Comparison of ENCODE assay signal across 14 mouse cellular contexts in the genomic region with DNA sequence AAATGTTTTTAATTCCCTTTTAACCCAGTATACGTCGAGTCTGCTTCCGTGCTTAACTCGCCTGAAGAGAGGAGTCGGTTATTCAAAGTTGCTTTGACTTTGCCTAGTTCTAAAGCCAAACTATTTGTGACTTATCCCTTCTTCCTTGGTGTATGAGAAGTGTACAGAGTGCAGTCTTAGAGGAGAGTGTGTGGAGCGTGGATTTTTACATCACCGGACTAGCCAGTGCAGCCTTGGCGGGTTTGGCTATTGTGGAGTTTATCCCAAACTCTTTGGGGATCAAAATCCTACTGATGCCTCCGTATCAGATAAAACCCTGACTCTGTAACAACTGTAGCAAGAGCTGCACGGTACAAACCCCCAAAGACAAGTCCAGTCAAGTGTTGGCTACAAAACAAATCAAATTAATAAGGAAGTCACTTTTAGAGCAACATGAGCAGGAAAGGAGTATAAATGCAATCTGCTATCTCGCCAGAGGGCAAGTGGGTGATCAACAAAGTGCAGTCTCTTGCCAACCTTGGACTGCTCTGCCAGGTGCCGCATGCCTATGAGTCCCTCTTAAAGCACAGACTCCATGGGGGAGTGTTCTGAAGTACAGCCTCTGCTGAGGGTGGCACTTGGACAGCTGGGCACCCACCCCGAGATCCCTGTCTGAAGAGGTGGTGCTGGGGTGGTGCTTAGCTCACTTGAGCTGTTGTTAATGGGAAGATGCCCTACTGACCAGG. TPM values are rescaled to one million over a fixed set of nuclear protein-coding genes. Genes with fewer than 3 reads are reported as not detected.
A peak's percentile ranks its signal among the peaks of the same experiment; 100 is the strongest.
DNase-seq lines count a peak whose midpoint lies in the region; ATAC-seq and TF ChIP-seq lines count a peak whose summit lies in the region.
"Not testable (repeated sequence)": the region's sequence is repeated elsewhere in the genome, so short reads cannot be mapped to it uniquely, and the experiment has no call there.
"Had no signal": no experiment of that assay in that cellular context is flagged by ENCODE, and none has a peak within 500 bp of the region (broad histone marks: within the 10 kb centered on the region; RNA-seq: fewer than 3 reads in every experiment).

No protein-coding gene starts in this region.

- not testable (repeated sequence) for H3K27ac ChIP-seq in brown adipose tissue, adult 24 weeks (replicated peaks; ENCODE audit: low read depth, low read length); forebrain, embryonic 12.5 days; heart, embryonic 15.5 days; intestine, postnatal 0 days (ENCODE audit: low read depth, low read length); liver, embryonic 16.5 days (ENCODE audit: low read length); midbrain, embryonic 14.5 days (replicated peaks; ENCODE audit: low read depth, low read length); stomach, embryonic 16.5 days (ENCODE audit: low read length)

- H3K4me3 ChIP-seq in brown adipose tissue, adult 24 weeks (ENCODE audit: insufficient read depth, low read depth, low read length): peak overlapping the region; percentile 35; the same call in 1 of the 2 replicates
- not testable (repeated sequence) for H3K4me3 ChIP-seq in forebrain, embryonic 12.5 days (replicated peaks); heart, embryonic 15.5 days; intestine, postnatal 0 days (ENCODE audit: low read depth, low read length); liver, embryonic 16.5 days (ENCODE audit: low read depth, low read length); midbrain, embryonic 14.5 days (replicated peaks; ENCODE audit: low read depth, low read length); stomach, embryonic 16.5 days (replicated peaks; ENCODE audit: low read length)

- H3K27me3 ChIP-seq in forebrain, embryonic 12.5 days; heart, embryonic 15.5 days; intestine, postnatal 0 days (replicated peaks; ENCODE audit: control insufficient read depth, insufficient read depth, low read length); liver, embryonic 16.5 days (ENCODE audit: control insufficient read depth, insufficient read depth, low read depth, low read length); midbrain, embryonic 14.5 days (ENCODE audit: control insufficient read depth, insufficient read depth, low read length); stomach, embryonic 16.5 days (ENCODE audit: control insufficient read depth, insufficient read depth, low read length): not testable (repeated sequence)

- 0 out of 2 replicates have a peak overlapping the region, but pooled peaks have one; percentile 21 for H3K9ac ChIP-seq in forebrain, embryonic 12.5 days
- H3K9ac ChIP-seq in heart, embryonic 15.5 days; intestine, postnatal 0 days (ENCODE audit: low read depth, low read length); liver, embryonic 16.5 days (ENCODE audit: low read depth, low read length); midbrain, embryonic 14.5 days (replicated peaks; ENCODE audit: low read length); stomach, embryonic 16.5 days (ENCODE audit: low read length): not testable (repeated sequence)

- peak; percentile 26 for DNase-seq in kidney, postnatal 14 days
- not testable (repeated sequence) for DNase-seq in midbrain, embryonic 14.5 days

- WGBS in forebrain, embryonic 12.5 days: 62% methylated on average over 13 of the region's 13 CpGs
- 50% methylated on average over 13 of the region's 13 CpGs for WGBS in heart, embryonic 15.5 days
- WGBS in intestine, postnatal 0 days: 61% methylated on average over 13 of the region's 13 CpGs
- 44% methylated on average over 13 of the region's 13 CpGs for WGBS in liver, embryonic 16.5 days (ENCODE audit: insufficient replicate concordance)
- 63% methylated on average over 13 of the region's 13 CpGs for WGBS in midbrain, embryonic 14.5 days
- WGBS in stomach, embryonic 16.5 days: 51% methylated on average over 13 of the region's 13 CpGs

- not testable (repeated sequence) for H3K9me3 ChIP-seq in forebrain, embryonic 12.5 days; heart, embryonic 15.5 days (replicated peaks); intestine, postnatal 0 days (ENCODE audit: control insufficient read depth); liver, embryonic 16.5 days (replicated peaks; ENCODE audit: control insufficient read depth, low read length); midbrain, embryonic 14.5 days (ENCODE audit: control insufficient read depth, low read length); stomach, embryonic 16.5 days (replicated peaks; ENCODE audit: control insufficient read depth, low read length)

- TF ChIP-seq CTCF in intestine, postnatal 0 days (IDR thresholded peaks at IDR 0.05; ENCODE audit: low read depth): not testable (repeated sequence)

- ATAC-seq in forebrain, embryonic 12.5 days (ENCODE audit: low FRiP score); heart, embryonic 15.5 days (replicated peaks; ENCODE audit: insufficient number of reproducible peaks, insufficient read depth, low FRiP score, low read depth); intestine, postnatal 0 days; liver, embryonic 16.5 days (ENCODE audit: low read depth); midbrain, embryonic 14.5 days (ENCODE audit: low FRiP score, low TSS enrichment); stomach, embryonic 16.5 days (ENCODE audit: insufficient read depth, low FRiP score): not testable (repeated sequence)

- H3K36me3 ChIP-seq in forebrain, embryonic 12.5 days (replicated peaks); heart, embryonic 15.5 days; intestine, postnatal 0 days (ENCODE audit: control insufficient read depth, insufficient read depth); liver, embryonic 16.5 days (ENCODE audit: control insufficient read depth, insufficient read depth); midbrain, embryonic 14.5 days (ENCODE audit: control insufficient read depth, insufficient read depth, low read length); stomach, embryonic 16.5 days (ENCODE audit: control insufficient read depth, insufficient read depth, low read length): not testable (repeated sequence)

- peak overlapping the region; percentile 42 for H3K4me2 ChIP-seq in forebrain, embryonic 12.5 days
- H3K4me2 ChIP-seq in heart, embryonic 15.5 days: peak overlapping the region; percentile 42
- H3K4me2 ChIP-seq in intestine, postnatal 0 days (replicated peaks; ENCODE audit: low read depth): 0 out of 2 replicates have a peak overlapping the region, but pooled peaks have one; percentile 21
- peak overlapping the region; percentile 9; the same call in 1 of the 2 replicates for H3K4me2 ChIP-seq in liver, embryonic 16.5 days (ENCODE audit: low read depth, low read length)
- H3K4me2 ChIP-seq in midbrain, embryonic 14.5 days (ENCODE audit: low read length): peak overlapping the region; percentile 45
- peak overlapping the region; percentile 38; the same call in 1 of the 2 replicates for H3K4me2 ChIP-seq in stomach, embryonic 16.5 days (ENCODE audit: low read depth, low read length)

- H3K4me1 ChIP-seq in brown adipose tissue, adult 24 weeks (ENCODE audit: control insufficient read depth, insufficient read depth, insufficient read length, low read length); forebrain, embryonic 12.5 days; heart, embryonic 15.5 days (replicated peaks); intestine, postnatal 0 days (replicated peaks; ENCODE audit: control insufficient read depth, insufficient read depth, low read length); liver, embryonic 16.5 days (ENCODE audit: control insufficient read depth, low read depth, low read length); midbrain, embryonic 14.5 days (ENCODE audit: control insufficient read depth, insufficient read depth, low read length); stomach, embryonic 16.5 days (ENCODE audit: control insufficient read depth, insufficient read depth, low read length): not testable (repeated sequence)

RNA-seq across cellular contexts. Expression of a gene that starts 3.7 kb away (rescaled TPM):
- not detected in 2 replicates for polyA plus RNA-seq in brown adipose tissue, adult 24 weeks (2012; ENCODE audit: insufficient read depth, insufficient read length, missing spikeins)
- not detected in 2 replicates for polyA plus RNA-seq in forebrain, embryonic 12.5 days (2016; fragmentation: Nextera tagmentation; extraction: Ambion mirVana)
- polyA plus RNA-seq in heart, embryonic 15.5 days (2015; fragmentation: Nextera tagmentation; extraction: Ambion mirVana): not detected in 2 replicates
- polyA plus RNA-seq in intestine, postnatal 0 days (2015; fragmentation: Nextera tagmentation; extraction: Ambion mirVana): not detected in 2 replicates
- polyA plus RNA-seq in liver, embryonic 16.5 days (2015; fragmentation: Nextera tagmentation; extraction: Ambion mirVana): 0.32 and 0.68 TPM in 2 replicates
- polyA plus RNA-seq in midbrain, embryonic 14.5 days (2014; fragmentation: Nextera tagmentation; extraction: Ambion mirVana): not detected in 2 replicates
- polyA plus RNA-seq in stomach, embryonic 16.5 days (2015; fragmentation: Nextera tagmentation; extraction: Ambion mirVana): 0.40 and 0.49 TPM in 2 replicates
- polyA plus RNA-seq: C2C12; forebrain, embryonic 16.5 days; intestine, embryonic 16.5 days; limb, embryonic 10.5 days; stomach, embryonic 14.5 days had no signal

RNA-seq across cellular contexts. Expression of a gene that starts 29.6 kb away (rescaled TPM):
- polyA plus RNA-seq in brown adipose tissue, adult 24 weeks (2012; ENCODE audit: insufficient read depth, insufficient read length, missing spikeins): not detected in 2 replicates
- not detected in 2 replicates for polyA plus RNA-seq in forebrain, embryonic 12.5 days (2016; fragmentation: Nextera tagmentation; extraction: Ambion mirVana)
- polyA plus RNA-seq in heart, embryonic 15.5 days (2015; fragmentation: Nextera tagmentation; extraction: Ambion mirVana): not detected in 2 replicates
- polyA plus RNA-seq in intestine, postnatal 0 days (2015; fragmentation: Nextera tagmentation; extraction: Ambion mirVana): not detected in 2 replicates
- polyA plus RNA-seq in liver, embryonic 16.5 days (2015; fragmentation: Nextera tagmentation; extraction: Ambion mirVana): not detected in 2 replicates
- polyA plus RNA-seq in midbrain, embryonic 14.5 days (2014; fragmentation: Nextera tagmentation; extraction: Ambion mirVana): not detected in 2 replicates
- 0.10 and 0.62 TPM in 2 replicates for polyA plus RNA-seq in stomach, embryonic 16.5 days (2015; fragmentation: Nextera tagmentation; extraction: Ambion mirVana)
- polyA plus RNA-seq: C2C12; forebrain, embryonic 16.5 days; heart, postnatal 0 days; intestine, embryonic 16.5 days; limb, embryonic 10.5 days; stomach, embryonic 14.5 days had no signal

RNA-seq across cellular contexts. Expression of a gene that starts 32.6 kb away (rescaled TPM):
- not detected in 2 replicates for polyA plus RNA-seq in brown adipose tissue, adult 24 weeks (2012; ENCODE audit: insufficient read depth, insufficient read length, missing spikeins)
- polyA plus RNA-seq in forebrain, embryonic 12.5 days (2016; fragmentation: Nextera tagmentation; extraction: Ambion mirVana): not detected in 2 replicates
- not detected in 2 replicates for polyA plus RNA-seq in heart, embryonic 15.5 days (2015; fragmentation: Nextera tagmentation; extraction: Ambion mirVana)
- polyA plus RNA-seq in intestine, postnatal 0 days (2015; fragmentation: Nextera tagmentation; extraction: Ambion mirVana): not detected in 2 replicates
- not detected in 2 replicates for polyA plus RNA-seq in liver, embryonic 16.5 days (2015; fragmentation: Nextera tagmentation; extraction: Ambion mirVana)
- polyA plus RNA-seq in midbrain, embryonic 14.5 days (2014; fragmentation: Nextera tagmentation; extraction: Ambion mirVana): not detected in 2 replicates
- polyA plus RNA-seq in stomach, embryonic 16.5 days (2015; fragmentation: Nextera tagmentation; extraction: Ambion mirVana): 0.28 and 0.97 TPM in 2 replicates
- polyA plus RNA-seq: C2C12; forebrain, embryonic 16.5 days; heart, postnatal 0 days; intestine, embryonic 16.5 days; limb, embryonic 10.5 days; stomach, embryonic 14.5 days had no signal
